Mouse (Mus musculus) R1 (cell line): Measurements from ENCODE around the gene Mfsd6l.

Source experiments
- DNase-seq: peaks from one replicate; pipeline ENCODE4 v3.0.0-alpha.2; 2018; ENCODE audit warnings: low read depth, low spot score

Mfsd6l gene

GRCm38 (mm10) chr11:68602200-68602931 lies 46.4 kb downstream of the Mfsd6l start:
- peak; percentile 61 for DNase-seq

DNA sequence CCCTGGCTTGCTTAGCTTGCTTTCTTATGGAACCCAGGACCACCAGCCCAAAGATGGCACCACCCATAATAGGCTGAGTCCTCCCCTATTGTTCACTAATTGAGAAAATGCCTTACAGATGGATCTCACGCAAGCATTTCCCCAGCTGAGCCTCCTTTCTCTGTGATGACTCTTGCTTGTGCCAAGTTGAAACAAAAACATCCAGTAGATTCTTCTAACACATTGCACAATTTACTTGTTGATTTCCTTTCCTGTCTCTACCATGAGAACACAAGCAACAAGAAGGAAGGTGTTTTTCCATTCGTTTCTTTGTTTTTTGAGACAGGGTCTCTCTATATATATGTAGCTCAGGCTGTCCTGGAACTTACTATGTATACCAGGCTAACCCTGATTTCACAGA lies 51.1 kb downstream of the Mfsd6l start:
- DNase-seq: no peak
